Mouse (Mus musculus): Measurements from ENCODE around the gene Vamp8. TPM values are rescaled to one million over a fixed set of nuclear protein-coding genes. Genes with fewer than 3 reads are reported as not detected.
A peak's percentile ranks its signal among the peaks of the same experiment; 100 is the strongest.

Gene Vamp8
- polyA plus RNA-seq, 1 experiment from 2014 or later, result 87.4 TPM

DNA sequence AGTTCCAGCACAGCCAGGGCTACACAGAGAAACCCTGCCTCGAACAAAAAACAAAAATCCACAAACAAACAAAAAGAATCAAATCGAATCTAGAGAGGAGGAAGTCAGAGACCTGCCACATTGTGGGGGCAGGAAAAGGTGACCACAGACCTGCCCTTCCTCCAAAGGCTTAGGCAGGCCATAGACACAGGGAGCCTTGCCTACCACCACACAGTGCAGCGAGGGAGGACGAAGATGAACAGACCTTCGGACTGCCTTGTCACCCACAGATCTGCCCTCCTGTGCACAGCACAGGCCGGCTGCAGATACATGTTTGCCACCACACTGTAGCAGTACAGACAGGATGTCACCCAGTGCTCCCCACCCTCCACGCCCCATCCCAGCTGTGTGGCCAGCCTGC is 20.0 kb upstream of the Vamp8 start:
- peaks cover 4% of the 10 kb centered on the region; the same call in 1 of the 2 replicates for H3K4me1 ChIP-seq (ENCODE audit: control insufficient read depth, insufficient read depth, low read length)
- WGBS, result 85% methylated on average over 7 of the region's 7 CpGs

DNA sequence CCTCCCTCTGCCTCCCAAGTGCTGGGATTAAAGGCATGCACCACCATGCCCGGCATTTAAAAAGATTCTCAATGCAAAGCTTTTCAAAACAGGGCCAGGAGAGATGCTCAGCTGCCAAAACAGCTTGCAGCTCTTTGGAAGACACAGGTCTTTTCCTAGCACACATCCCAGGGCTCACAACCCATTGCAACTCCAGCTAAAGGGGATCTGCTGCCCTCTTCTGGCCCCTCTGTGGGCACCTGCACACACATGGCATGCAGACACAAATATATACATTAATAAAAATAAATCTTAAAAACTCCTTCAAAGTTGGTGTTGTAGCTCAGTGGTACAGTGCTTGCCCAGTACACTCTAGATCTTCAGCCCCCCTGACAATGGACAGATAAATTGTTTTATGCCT is 19.5 kb upstream of the Vamp8 start:
- ATAC-seq (ENCODE audit: insufficient number of reproducible peaks, low FRiP score, low TSS enrichment, low read depth), result no peak
- Histone ChIP-seq H3K27ac (replicated peaks; ENCODE audit: low read depth, low read length) (no peak overlapping the region), H3K9me3 (ENCODE audit: control insufficient read depth, low read length) (no peaks in the 10 kb centered on the region), H3K36me3 (ENCODE audit: control insufficient read depth, insufficient read depth, low read length) (no peaks in the 10 kb centered on the region), H3K27me3 (ENCODE audit: control insufficient read depth, insufficient read depth, low read length) (no peaks in the 10 kb centered on the region), H3K4me3 (ENCODE audit: low read depth, low read length) (no peak overlapping the region), H3K4me2 (ENCODE audit: low read depth, severe bottlenecking) (no peak overlapping the region), H3K9ac (ENCODE audit: low read length) (no peak overlapping the region), H3K4me1 (ENCODE audit: control insufficient read depth, insufficient read depth, low read length) (peaks cover under 1% of the 10 kb centered on the region; the same call in 1 of the 2 replicates)
- 31% methylated on average over 1 of the region's 1 CpGs for WGBS
- no peak for DNase-seq (ENCODE audit: low spot score)

More for the DNA sequence above, 20.0 kb upstream of the Vamp8 start:
- DNase-seq (ENCODE audit: low spot score), result no peak
- ATAC-seq (ENCODE audit: insufficient number of reproducible peaks, low FRiP score, low TSS enrichment, low read depth), result no peak
- H3K9ac ChIP-seq (ENCODE audit: low read length), result no peak overlapping the region
- no peak overlapping the region for H3K4me3 ChIP-seq (ENCODE audit: low read depth, low read length)
- H3K36me3 ChIP-seq (ENCODE audit: control insufficient read depth, insufficient read depth, low read length), result no peaks in the 10 kb centered on the region
- no peaks in the 10 kb centered on the region for H3K9me3 ChIP-seq (ENCODE audit: control insufficient read depth, low read length)
- no peak overlapping the region for H3K27ac ChIP-seq (replicated peaks; ENCODE audit: low read depth, low read length)
- H3K4me2 ChIP-seq (ENCODE audit: low read depth, severe bottlenecking), result no peak overlapping the region
- no peaks in the 10 kb centered on the region for H3K27me3 ChIP-seq (ENCODE audit: control insufficient read depth, insufficient read depth, low read length)

DNA sequence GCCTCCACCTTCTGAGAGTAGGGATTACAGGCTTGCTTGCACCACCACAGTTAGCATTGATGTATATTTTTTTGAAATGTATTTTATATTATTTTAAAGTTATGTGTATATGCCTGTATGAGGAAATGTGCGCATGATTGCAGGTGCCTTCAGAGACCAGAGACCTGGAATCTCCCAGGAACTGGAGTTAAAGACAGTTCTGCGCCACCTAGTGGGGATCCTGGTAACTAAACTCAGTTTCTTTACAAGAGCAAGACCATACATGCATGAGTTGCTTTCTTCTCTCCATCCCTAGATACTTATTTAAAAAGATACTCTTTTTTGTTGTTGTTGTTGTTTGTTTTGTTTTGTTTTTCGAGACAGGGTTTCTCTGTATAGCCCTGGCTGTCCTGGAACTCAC is 19.1 kb upstream of the Vamp8 start:
- DNase-seq (ENCODE audit: low spot score) (peak; percentile 83), ATAC-seq (ENCODE audit: insufficient number of reproducible peaks, low FRiP score, low TSS enrichment, low read depth) (no peak)
- H3K9ac ChIP-seq (ENCODE audit: low read length), result no peak overlapping the region
- H3K27me3 ChIP-seq (ENCODE audit: control insufficient read depth, insufficient read depth, low read length), result no peaks in the 10 kb centered on the region
- no peaks in the 10 kb centered on the region for H3K4me1 ChIP-seq (ENCODE audit: control insufficient read depth, insufficient read depth, low read length)
- no peaks in the 10 kb centered on the region for H3K36me3 ChIP-seq (ENCODE audit: control insufficient read depth, insufficient read depth, low read length)
- no peak overlapping the region for H3K4me2 ChIP-seq (ENCODE audit: low read depth, severe bottlenecking)
- H3K4me3 ChIP-seq (ENCODE audit: low read depth, low read length), result no peak overlapping the region
- no peaks in the 10 kb centered on the region for H3K9me3 ChIP-seq (ENCODE audit: control insufficient read depth, low read length)
- WGBS, result 21% methylated on average over 3 of the region's 3 CpGs
- H3K27ac ChIP-seq (replicated peaks; ENCODE audit: low read depth, low read length), result no peak overlapping the region

DNA sequence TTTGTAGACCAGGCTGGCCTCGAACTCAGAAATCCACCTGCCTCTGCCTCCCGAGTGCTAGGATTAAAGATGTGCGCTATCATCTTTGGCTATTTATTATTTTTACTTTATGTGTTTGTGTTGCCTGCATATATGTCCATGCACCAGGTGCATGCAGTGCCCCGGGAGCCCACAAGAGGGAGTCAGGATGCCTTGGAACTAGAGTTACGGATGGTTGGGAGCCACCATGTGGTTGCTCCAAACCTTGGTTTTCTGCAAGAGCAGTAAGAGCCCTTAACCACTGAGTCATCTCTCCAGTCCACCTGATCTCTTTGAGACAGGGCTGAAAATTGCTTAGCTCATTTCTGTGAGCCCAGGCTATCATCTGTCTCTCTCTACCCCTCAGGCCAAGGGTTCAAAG is 16.6 kb upstream of the Vamp8 start:
- no peaks in the 10 kb centered on the region for H3K4me1 ChIP-seq (ENCODE audit: control insufficient read depth, insufficient read depth, low read length)
- no peaks in the 10 kb centered on the region for H3K27me3 ChIP-seq (ENCODE audit: control insufficient read depth, insufficient read depth, low read length)
- 2% methylated on average over 5 of the region's 5 CpGs for WGBS
- DNase-seq (ENCODE audit: low spot score), result peak; percentile 97
- no peak overlapping the region for H3K4me2 ChIP-seq (ENCODE audit: low read depth, severe bottlenecking)
- no peak overlapping the region for H3K4me3 ChIP-seq (ENCODE audit: low read depth, low read length)
- H3K27ac ChIP-seq (replicated peaks; ENCODE audit: low read depth, low read length), result no peak overlapping the region
- H3K9ac ChIP-seq (ENCODE audit: low read length), result no peak overlapping the region
- ATAC-seq (ENCODE audit: insufficient number of reproducible peaks, low FRiP score, low TSS enrichment, low read depth), result peak; percentile 44; the same call in 1 of the 2 replicates
- H3K9me3 ChIP-seq (ENCODE audit: control insufficient read depth, low read length), result no peaks in the 10 kb centered on the region
- H3K36me3 ChIP-seq (ENCODE audit: control insufficient read depth, insufficient read depth, low read length), result no peaks in the 10 kb centered on the region

DNA sequence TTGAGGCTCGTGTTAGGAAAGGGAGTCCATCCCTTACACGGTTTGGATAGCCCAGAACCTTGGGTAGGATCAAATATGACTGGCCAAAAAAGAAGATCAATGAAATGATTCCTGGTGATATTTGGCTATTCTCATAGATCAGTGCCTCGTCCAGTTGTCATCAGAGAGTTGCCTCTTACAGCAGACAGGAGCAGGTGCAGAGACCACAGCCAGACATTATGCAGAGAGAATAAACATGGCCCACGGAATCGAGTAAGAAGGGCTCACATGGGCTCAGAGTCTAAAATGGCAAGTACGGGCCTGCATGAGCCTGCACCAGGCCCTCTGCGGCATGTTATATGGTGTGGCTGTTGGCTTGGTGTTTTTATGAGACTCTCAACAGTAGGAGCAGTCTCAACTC is 14.9 kb upstream of the Vamp8 start:
- H3K27me3 ChIP-seq (ENCODE audit: control insufficient read depth, insufficient read depth, low read length), result no peaks in the 10 kb centered on the region
- no peak overlapping the region for H3K4me2 ChIP-seq (ENCODE audit: low read depth, severe bottlenecking)
- no peak overlapping the region for H3K9ac ChIP-seq (ENCODE audit: low read length)
- H3K4me1 ChIP-seq (ENCODE audit: control insufficient read depth, insufficient read depth, low read length), result no peaks in the 10 kb centered on the region
- H3K4me3 ChIP-seq (ENCODE audit: low read depth, low read length), result no peak overlapping the region
- H3K36me3 ChIP-seq (ENCODE audit: control insufficient read depth, insufficient read depth, low read length), result no peaks in the 10 kb centered on the region
- DNase-seq (ENCODE audit: low spot score), result no peak
- no peak overlapping the region for H3K27ac ChIP-seq (replicated peaks; ENCODE audit: low read depth, low read length)
- no peaks in the 10 kb centered on the region for H3K9me3 ChIP-seq (ENCODE audit: control insufficient read depth, low read length)
- 77% methylated on average over 7 of the region's 7 CpGs for WGBS
- no peak for ATAC-seq (ENCODE audit: insufficient number of reproducible peaks, low FRiP score, low TSS enrichment, low read depth)

DNA sequence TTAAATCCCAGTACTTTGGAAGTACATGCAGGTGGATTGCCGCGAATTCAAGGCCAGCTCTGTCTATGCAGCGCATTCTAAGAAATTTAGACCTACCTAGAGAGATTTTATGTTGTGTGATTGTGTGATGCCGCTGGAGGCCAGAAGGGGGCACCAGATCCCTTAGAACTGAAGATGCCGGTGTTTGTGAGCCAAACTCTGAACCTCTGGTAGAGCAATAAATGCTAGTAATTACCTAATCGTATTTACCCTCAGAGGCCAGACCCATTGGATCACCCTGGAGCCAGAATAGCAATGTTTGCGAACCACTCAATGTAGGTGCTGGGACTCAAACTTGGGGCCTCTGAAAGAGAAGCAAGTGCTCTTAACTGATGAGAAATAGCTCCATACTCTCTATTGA is 11.4 kb upstream of the Vamp8 start:
- H3K27ac ChIP-seq (replicated peaks; ENCODE audit: low read depth, low read length), result no peak overlapping the region
- DNase-seq (ENCODE audit: low spot score) (peak; percentile 82), ATAC-seq (ENCODE audit: insufficient number of reproducible peaks, low FRiP score, low TSS enrichment, low read depth) (no peak)
- no peaks in the 10 kb centered on the region for H3K27me3 ChIP-seq (ENCODE audit: control insufficient read depth, insufficient read depth, low read length)
- H3K9ac ChIP-seq (ENCODE audit: low read length), result no peak overlapping the region
- H3K9me3 ChIP-seq (ENCODE audit: control insufficient read depth, low read length), result no peaks in the 10 kb centered on the region
- H3K4me3 ChIP-seq (ENCODE audit: low read depth, low read length), result no peak overlapping the region
- WGBS, result 18% methylated on average over 7 of the region's 7 CpGs
- H3K36me3 ChIP-seq (ENCODE audit: control insufficient read depth, insufficient read depth, low read length), result no peaks in the 10 kb centered on the region
- no peaks in the 10 kb centered on the region for H3K4me1 ChIP-seq (ENCODE audit: control insufficient read depth, insufficient read depth, low read length)
- no peak overlapping the region for H3K4me2 ChIP-seq (ENCODE audit: low read depth, severe bottlenecking)

DNA sequence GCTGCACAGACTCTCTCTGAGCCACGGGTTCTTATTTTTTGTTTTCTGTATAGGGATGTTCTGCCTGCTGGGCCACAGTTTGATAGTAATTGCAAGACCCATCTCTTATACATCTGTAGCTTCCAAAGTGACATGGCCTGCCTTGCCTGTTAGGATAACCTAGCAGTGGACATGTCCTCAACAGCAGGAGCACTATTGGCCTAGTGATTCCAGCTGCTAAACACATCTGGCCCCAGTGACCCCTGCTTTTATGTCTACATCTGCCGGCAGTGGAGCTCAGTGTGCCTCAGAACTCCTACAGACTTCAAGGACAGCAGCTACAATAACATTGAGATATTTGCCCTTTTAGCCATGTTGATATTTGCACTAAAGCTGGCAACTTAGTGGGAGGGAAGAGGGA is 9.5 kb upstream of the Vamp8 start:
- H3K36me3 ChIP-seq (ENCODE audit: control insufficient read depth, insufficient read depth, low read length), result no peaks in the 10 kb centered on the region
- no peak for ATAC-seq (ENCODE audit: insufficient number of reproducible peaks, low FRiP score, low TSS enrichment, low read depth)
- H3K27me3 ChIP-seq (ENCODE audit: control insufficient read depth, insufficient read depth, low read length), result no peaks in the 10 kb centered on the region
- no peak overlapping the region for H3K27ac ChIP-seq (replicated peaks; ENCODE audit: low read depth, low read length)
- H3K4me2 ChIP-seq (ENCODE audit: low read depth, severe bottlenecking), result no peak overlapping the region
- no peak overlapping the region for H3K9ac ChIP-seq (ENCODE audit: low read length)
- no peak overlapping the region for H3K4me3 ChIP-seq (ENCODE audit: low read depth, low read length)
- DNase-seq (ENCODE audit: low spot score), result no peak
- no peaks in the 10 kb centered on the region for H3K4me1 ChIP-seq (ENCODE audit: control insufficient read depth, insufficient read depth, low read length)
- no peaks in the 10 kb centered on the region for H3K9me3 ChIP-seq (ENCODE audit: control insufficient read depth, low read length)
- WGBS, result 46% methylated on average over 2 of the region's 2 CpGs

DNA sequence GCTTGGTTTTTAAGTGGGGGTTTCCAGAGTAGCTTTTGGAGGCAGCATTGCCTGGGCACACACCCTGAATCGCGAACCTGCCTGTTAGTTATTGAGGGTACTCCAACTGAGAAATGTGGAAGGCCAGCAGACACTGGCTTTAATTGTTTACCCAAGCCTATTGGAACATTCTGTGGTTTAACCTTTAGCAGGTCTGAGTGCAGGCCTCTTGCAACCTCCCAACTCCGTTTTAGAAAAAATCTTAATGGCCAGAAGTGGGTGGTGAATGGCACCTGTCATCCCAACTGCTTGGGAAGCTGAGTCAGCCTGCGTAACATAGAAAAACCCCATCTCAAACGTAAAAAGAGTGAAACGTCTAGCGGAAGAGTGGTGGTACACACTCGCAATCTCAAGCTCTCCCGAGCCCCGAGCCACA is 6.3 kb upstream of the Vamp8 start:
- H3K9ac ChIP-seq (ENCODE audit: low read length), result no peak overlapping the region
- no peak overlapping the region for H3K4me3 ChIP-seq (ENCODE audit: low read depth, low read length)
- no peaks in the 10 kb centered on the region for H3K4me1 ChIP-seq (ENCODE audit: control insufficient read depth, insufficient read depth, low read length)
- no peak overlapping the region for H3K4me2 ChIP-seq (ENCODE audit: low read depth, severe bottlenecking)
- no peaks in the 10 kb centered on the region for H3K36me3 ChIP-seq (ENCODE audit: control insufficient read depth, insufficient read depth, low read length)
- H3K27me3 ChIP-seq (ENCODE audit: control insufficient read depth, insufficient read depth, low read length), result no peaks in the 10 kb centered on the region
- no peak for DNase-seq (ENCODE audit: low spot score)
- H3K27ac ChIP-seq (replicated peaks; ENCODE audit: low read depth, low read length), result no peak overlapping the region
- H3K9me3 ChIP-seq (ENCODE audit: control insufficient read depth, low read length), result no peaks in the 10 kb centered on the region
- 86% methylated on average over 10 of the region's 10 CpGs for WGBS
- ATAC-seq (ENCODE audit: insufficient number of reproducible peaks, low FRiP score, low TSS enrichment, low read depth), result no peak

DNA sequence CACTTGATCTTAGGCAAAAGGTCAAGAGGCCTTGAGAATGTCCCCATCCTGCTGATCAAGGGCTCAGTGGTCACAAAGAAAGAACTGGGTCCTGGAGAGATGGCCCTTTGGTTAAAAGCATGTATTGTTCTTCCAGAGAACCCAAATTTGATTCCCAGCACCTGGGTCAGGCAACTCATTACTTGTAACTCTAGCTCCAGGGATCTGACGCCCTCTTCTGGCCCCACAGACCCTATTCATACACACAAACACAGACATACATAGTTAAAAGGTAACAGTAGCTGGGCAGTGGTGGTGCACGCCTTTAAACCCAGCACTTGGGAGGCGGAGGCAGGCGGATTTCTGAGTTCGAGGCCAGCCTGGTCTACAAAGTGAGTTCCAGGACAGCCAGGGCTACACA is 1.8 kb upstream of the Vamp8 start:
- Histone ChIP-seq H3K9me3 (ENCODE audit: control insufficient read depth, low read length) (no peaks in the 10 kb centered on the region), H3K4me2 (ENCODE audit: low read depth, severe bottlenecking) (no peak overlapping the region), H3K9ac (ENCODE audit: low read length) (no peak overlapping the region), H3K27ac (replicated peaks; ENCODE audit: low read depth, low read length) (no peak overlapping the region), H3K4me1 (ENCODE audit: control insufficient read depth, insufficient read depth, low read length) (peaks cover 17% of the 10 kb centered on the region), H3K27me3 (ENCODE audit: control insufficient read depth, insufficient read depth, low read length) (no peaks in the 10 kb centered on the region), H3K36me3 (ENCODE audit: control insufficient read depth, insufficient read depth, low read length) (no peaks in the 10 kb centered on the region), H3K4me3 (ENCODE audit: low read depth, low read length) (no peak overlapping the region)
- DNase-seq (ENCODE audit: low spot score) (no peak), ATAC-seq (ENCODE audit: insufficient number of reproducible peaks, low FRiP score, low TSS enrichment, low read depth) (no peak)
- 94% methylated on average over 5 of the region's 5 CpGs for WGBS

Measured in limb, embryonic 11.5 days (tissue).